Mouse (Mus musculus) embryonic facial prominence, embryonic 14.5 days (tissue): ENCODE measurements around the gene Cmtr1. TPM values are rescaled to one million over a fixed set of nuclear protein-coding genes. Genes with fewer than 3 reads are reported as not detected.
"Not testable (repeated sequence)": the region's sequence is repeated elsewhere in the genome, so short reads cannot be mapped to it uniquely, and the experiment has no call there.

ENCODE experiments used
- ATAC-seq: fragments of 200-750 bp; cut with Nextera tagmentation; 2 replicates; pipeline ENCODE4 v1.8.0; 2017; ENCODE audit warnings: low read depth, moderate number of reproducible peaks, moderate TSS enrichment
- DNase-seq: peaks from one replicate; pipeline ENCODE4 v3.0.0-alpha.2; 2015; ENCODE audit warnings: low spot score
- H3K27ac ChIP-seq: fragments of 300-500 bp; sonication (generic); replicated peaks from 2 replicates; pipeline ENCODE4 v1.5.1; 2014; ENCODE audit warnings: low read depth, mild to moderate bottlenecking, low read length, moderate library complexity
- H3K27me3 ChIP-seq: fragments of 300-500 bp; sonication (generic); replicated peaks from 2 replicates; pipeline ENCODE4 v1.6.1; 2014; ENCODE audit warnings: low read length; ENCODE audit not compliant: control insufficient read depth, insufficient read depth
- H3K36me3 ChIP-seq: fragments of 300-500 bp; sonication (generic); 2 replicates; pipeline ENCODE4 v1.6.1; 2014; ENCODE audit warnings: low read length, mixed read lengths; ENCODE audit not compliant: control insufficient read depth, insufficient read depth
- H3K4me1 ChIP-seq: fragments of 300-500 bp; sonication (generic); 2 replicates; pipeline ENCODE4 v1.6.1; 2014; ENCODE audit warnings: antibody characterized with exemption, low read length; ENCODE audit not compliant: control insufficient read depth, insufficient read depth
- H3K4me2 ChIP-seq: fragments of 300-500 bp; sonication (generic); 2 replicates; pipeline ENCODE4 v1.6.1; 2014; ENCODE audit warnings: low read depth, mild to moderate bottlenecking, low read length, moderate library complexity, mixed read lengths
- H3K4me3 ChIP-seq: fragments of 300-500 bp; sonication (generic); 2 replicates; pipeline ENCODE4 v1.5.1; 2014; ENCODE audit warnings: low read depth, mild to moderate bottlenecking, low read length
- H3K9ac ChIP-seq: fragments of 300-500 bp; sonication (generic); 2 replicates; pipeline ENCODE4 v1.6.1; 2014; ENCODE audit warnings: low read depth, mild to moderate bottlenecking, low read length, moderate library complexity, mixed read lengths
- H3K9me3 ChIP-seq: fragments of 300-500 bp; sonication (generic); 2 replicates; pipeline ENCODE4 v1.6.1; 2016; ENCODE audit warnings: low read length; ENCODE audit not compliant: control insufficient read depth
- WGBS: fragments of 180-500 bp; shearing (Covaris S2); extraction: QIAGEN DNeasy Blood & Tissue Kit; methylation state at CpG from one replicate; pipeline ENCODE4 v1.1.7; 2014; 5-methylcytosine and 5-hydroxymethylcytosine counted together
- polyA plus RNA-seq: library from polyadenylated mRNA; unstranded; fragments of >200 nt; fragmentation: Nextera tagmentation; extraction: Ambion mirVana; gene quantifications from 2 replicates; pipeline ENCODE4 v1.2.1, GENCODE M21; 2014

Cmtr1 gene
- polyA plus RNA-seq: 88.9 and 115 TPM in 2 replicates

GRCm38 (mm10) chr17:29660076-29660761 lies at the start of gene Cmtr1:
Gene Cmtr1, plus strand, starts transcription at chr17:29660595.
- peak within 1 kb of the TSS; percentile 93 for H3K4me3 ChIP-seq
- H3K4me2 ChIP-seq: peak within 1 kb of the TSS; percentile 89
- H3K27me3 ChIP-seq: no peaks in the 10 kb centered on the region
- peak within 1 kb of the TSS; percentile 96 for H3K9ac ChIP-seq
- peaks cover 16% of the 10 kb centered on the region; the same call in 1 of the 2 replicates for H3K36me3 ChIP-seq
- H3K4me1 ChIP-seq: peaks cover 5% of the 10 kb centered on the region; the same call in 1 of the 2 replicates
- under 1% methylated on average over 36 of the region's 41 CpGs for WGBS
- peak within 1 kb of the TSS; percentile 88 for H3K27ac ChIP-seq
- ATAC-seq (peak; percentile 98), DNase-seq (peak; percentile 95)
- no peaks in the 10 kb centered on the region for H3K9me3 ChIP-seq

GRCm38 (mm10) chr17:29613453-29613852 lies 46.9 kb upstream of the Cmtr1 start:
- H3K9ac ChIP-seq, ATAC-seq, H3K4me3 ChIP-seq, H3K27ac ChIP-seq, H3K9me3 ChIP-seq, H3K36me3 ChIP-seq, H3K4me2 ChIP-seq, DNase-seq, H3K27me3 ChIP-seq: not testable (repeated sequence)
- WGBS: 90% methylated on average over 5 of the region's 5 CpGs
- H3K4me1 ChIP-seq: peaks cover 19% of the 10 kb centered on the region

GRCm38 (mm10) chr17:29614115-29615023 lies 46.0 kb upstream of the Cmtr1 start, which contains the start of the genes Rnf8 and Gm28043:
Gene Rnf8, plus strand, starts transcription at chr17:29614790.
Gene Gm28043, plus strand, starts transcription at chr17:29614876.
- peak; percentile 97 for DNase-seq
- peak; percentile 96 for ATAC-seq
- peaks cover 19% of the 10 kb centered on the region for H3K4me1 ChIP-seq
- H3K9ac ChIP-seq: peak within 1 kb of the TSS; percentile 98
- H3K9me3 ChIP-seq: no peaks in the 10 kb centered on the region
- peak within 1 kb of the TSS; percentile 83 for H3K4me2 ChIP-seq
- H3K27me3 ChIP-seq: no peaks in the 10 kb centered on the region
- 2% methylated on average over 42 of the region's 52 CpGs for WGBS
- peak within 1 kb of the TSS; percentile 94 for H3K27ac ChIP-seq
- H3K36me3 ChIP-seq: peaks cover 14% of the 10 kb centered on the region
- peak within 1 kb of the TSS; percentile 83 for H3K4me3 ChIP-seq

GRCm38 (mm10) chr17:29615024-29615551 lies 45.3 kb upstream of the Cmtr1 start:
- Histone ChIP-seq H3K4me2 (peak overlapping the region; percentile 83), H3K27ac (peak overlapping the region; percentile 94), H3K27me3 (no peaks in the 10 kb centered on the region), H3K9me3 (no peaks in the 10 kb centered on the region), H3K36me3 (peaks cover 21% of the 10 kb centered on the region), H3K4me3 (peak overlapping the region; percentile 83), H3K4me1 (peaks cover 19% of the 10 kb centered on the region), H3K9ac (peak overlapping the region; percentile 98)
- ATAC-seq: peak; percentile 62
- no peak for DNase-seq
- 0% methylated on average over 22 of the region's 43 CpGs for WGBS

- WGBS: 13% methylated on average over 4 of the region's 4 CpGs
- peak overlapping the region; percentile 94 for H3K27ac ChIP-seq
- peaks cover 19% of the 10 kb centered on the region for H3K4me1 ChIP-seq
- peaks cover 24% of the 10 kb centered on the region for H3K36me3 ChIP-seq
- no peaks in the 10 kb centered on the region for H3K27me3 ChIP-seq
- ATAC-seq (no peak), DNase-seq (peak; percentile 6)
- H3K9me3 ChIP-seq: no peaks in the 10 kb centered on the region
- H3K9ac ChIP-seq: peak overlapping the region; percentile 98
- H3K4me3 ChIP-seq: peak overlapping the region; percentile 83
- peak overlapping the region; percentile 83 for H3K4me2 ChIP-seq
Observed at GRCm38 (mm10) chr17:29615616-29616015, 44.8 kb upstream of the Cmtr1 start.

GRCm38 (mm10) chr17:29619231-29619630 lies 41.2 kb upstream of the Cmtr1 start:
- no peaks in the 10 kb centered on the region for H3K27me3 ChIP-seq
- H3K4me3 ChIP-seq: no peak overlapping the region
- no peak overlapping the region for H3K27ac ChIP-seq
- DNase-seq (no peak), ATAC-seq (no peak)
- 80% methylated on average over 3 of the region's 3 CpGs for WGBS
- no peaks in the 10 kb centered on the region for H3K9me3 ChIP-seq
- no peak overlapping the region for H3K4me2 ChIP-seq
- peaks cover 58% of the 10 kb centered on the region for H3K36me3 ChIP-seq
- H3K9ac ChIP-seq: no peak overlapping the region
- peaks cover 19% of the 10 kb centered on the region for H3K4me1 ChIP-seq

GRCm38 (mm10) chr17:29623488-29623887 lies 36.9 kb upstream of the Cmtr1 start:
- Histone ChIP-seq H3K36me3 (peaks cover 93% of the 10 kb centered on the region), H3K27ac (no peak overlapping the region), H3K9ac (no peak overlapping the region), H3K27me3 (no peaks in the 10 kb centered on the region), H3K4me3 (no peak overlapping the region), H3K9me3 (no peaks in the 10 kb centered on the region), H3K4me2 (no peak overlapping the region), H3K4me1 (no peaks in the 10 kb centered on the region)
- DNase-seq: no peak
- ATAC-seq: no peak
- 95% methylated on average over 8 of the region's 8 CpGs for WGBS

- ATAC-seq: no peak
- Histone ChIP-seq H3K36me3 (peaks cover 93% of the 10 kb centered on the region), H3K9ac (no peak overlapping the region), H3K4me1 (no peaks in the 10 kb centered on the region), H3K27ac (no peak overlapping the region), H3K27me3 (no peaks in the 10 kb centered on the region), H3K4me3 (no peak overlapping the region), H3K9me3 (no peaks in the 10 kb centered on the region), H3K4me2 (no peak overlapping the region)
- WGBS: 91% methylated on average over 7 of the region's 9 CpGs
- DNase-seq: no peak
Observed at GRCm38 (mm10) chr17:29627285-29627684, 33.1 kb upstream of the Cmtr1 start.
